Mouse (Mus musculus) G1E (cell line): Measurements from ENCODE around the gene Ambra1.

ENCODE experiments used
- CTCF ChIP-seq: IDR thresholded peaks from 2 replicates; pipeline ENCODE4 v1.5.1; 2012; ENCODE audit warnings: low read depth, low read length, inconsistent platforms, mixed read lengths
- GATA1 ChIP-seq: IDR thresholded peaks from 2 replicates; pipeline ENCODE4 v1.6.1; 2012; ENCODE audit warnings: borderline replicate concordance, low read length, inconsistent platforms, mixed read lengths

DNA sequence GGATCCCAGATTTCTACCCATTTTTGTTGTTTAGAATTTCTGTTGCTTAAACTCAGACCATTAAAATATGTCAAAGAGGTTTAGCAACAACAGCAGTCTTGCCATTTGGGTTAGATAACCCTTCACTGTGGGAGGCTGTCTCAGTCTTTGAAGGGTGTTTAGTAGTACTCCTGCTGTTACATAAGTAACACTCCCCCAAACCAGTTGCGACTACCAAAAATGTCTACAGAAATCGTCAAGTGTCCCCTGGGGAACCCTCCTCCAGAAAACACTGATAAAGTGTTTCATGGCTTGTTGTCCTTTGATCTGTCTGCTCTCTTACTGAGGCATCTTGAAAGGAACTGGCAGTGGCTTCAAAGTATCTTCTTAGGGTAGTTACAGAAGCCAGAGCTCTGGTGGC lies 61.7 kb downstream of the Ambra1 start:
- TF ChIP-seq CTCF: no peak
- no peak for TF ChIP-seq GATA1
